Mouse (Mus musculus): ENCODE data around the gene Tubgcp6. TPM values are rescaled to one million over a fixed set of nuclear protein-coding genes. Genes with fewer than 3 reads are reported as not detected.
A peak's percentile ranks its signal among the peaks of the same experiment; 100 is the strongest.

Tubgcp6 gene
- polyA plus RNA-seq (2011; ENCODE audit: insufficient read depth, insufficient read length, low read depth, missing spikeins) = 21.1 and 26.9 TPM in 2 replicates

DNA sequence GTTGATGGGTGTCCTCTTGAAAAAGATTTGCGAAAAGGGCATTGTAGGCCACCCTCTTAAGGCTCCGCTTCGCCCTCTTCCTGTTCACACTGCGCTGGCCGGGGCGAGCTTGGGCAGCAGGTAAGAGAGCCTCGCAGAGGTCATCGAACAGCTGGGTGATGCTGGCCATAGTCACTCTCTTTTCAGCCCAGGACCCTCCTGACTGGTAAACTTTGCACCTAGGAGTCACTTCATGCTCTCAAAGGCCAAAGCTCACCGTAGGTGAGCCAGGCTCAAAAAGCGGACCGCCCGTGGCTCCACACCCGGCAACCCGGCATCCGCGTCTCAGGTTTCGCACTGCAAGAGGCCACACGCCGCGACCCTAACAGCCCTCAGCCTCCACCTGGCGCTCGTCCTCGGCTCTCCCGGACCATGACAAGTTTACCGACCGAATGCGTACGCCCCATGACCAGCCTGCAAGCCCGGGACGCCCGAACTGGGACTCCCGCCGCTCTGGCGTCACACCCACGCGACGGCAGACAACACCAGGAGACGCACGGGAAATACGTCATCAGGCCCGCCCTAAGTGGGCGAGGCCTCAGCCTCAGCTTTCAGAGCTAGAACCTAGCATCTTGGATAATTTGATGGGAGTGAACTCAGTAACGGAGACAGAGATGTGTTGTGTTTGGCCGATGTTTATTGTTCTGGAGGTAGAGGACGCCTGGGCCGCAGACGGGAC is at the start of gene Tubgcp6:
Tubgcp6 (minus strand) TSS at position 464 of the 718 bp plus-strand sequence.
- no peaks in the 10 kb centered on the region for H3K27me3 ChIP-seq (ENCODE audit: control insufficient read depth, insufficient read depth, low read length, poor library complexity, severe bottlenecking)
- H3K4me1 ChIP-seq (ENCODE audit: control insufficient read depth, insufficient read depth, low read length) = no peaks in the 10 kb centered on the region
- no peaks in the 10 kb centered on the region for H3K9me3 ChIP-seq (replicated peaks; ENCODE audit: control insufficient read depth, insufficient read depth, low read length, poor library complexity, severe bottlenecking)
- peak within 1 kb of the TSS; percentile 88 for H3K4me3 ChIP-seq (ENCODE audit: low read depth, low read length)
- TF ChIP-seq EP300 (IDR thresholded peaks at IDR 0.05; ENCODE audit: insufficient read depth, low read depth, low read length) = no peak
- no peak for TF ChIP-seq CTCF (IDR thresholded peaks at IDR 0.05; ENCODE audit: low read depth, low read length)
- TF ChIP-seq POLR2A (IDR thresholded peaks at IDR 0.05; ENCODE audit: insufficient read depth, low read length) = no peak
- peaks cover 3% of the 10 kb centered on the region; the same call in 1 of the 2 replicates for H3K36me3 ChIP-seq (ENCODE audit: control insufficient read depth, insufficient read depth, low read length, poor library complexity, severe bottlenecking)
- peak within 1 kb of the TSS; percentile 73 for H3K9ac ChIP-seq (ENCODE audit: low read depth, poor library complexity, severe bottlenecking)
- peak within 1 kb of the TSS; percentile 10; the same call in 1 of the 2 replicates for H3K27ac ChIP-seq (ENCODE audit: insufficient read depth, low read length)

DNA sequence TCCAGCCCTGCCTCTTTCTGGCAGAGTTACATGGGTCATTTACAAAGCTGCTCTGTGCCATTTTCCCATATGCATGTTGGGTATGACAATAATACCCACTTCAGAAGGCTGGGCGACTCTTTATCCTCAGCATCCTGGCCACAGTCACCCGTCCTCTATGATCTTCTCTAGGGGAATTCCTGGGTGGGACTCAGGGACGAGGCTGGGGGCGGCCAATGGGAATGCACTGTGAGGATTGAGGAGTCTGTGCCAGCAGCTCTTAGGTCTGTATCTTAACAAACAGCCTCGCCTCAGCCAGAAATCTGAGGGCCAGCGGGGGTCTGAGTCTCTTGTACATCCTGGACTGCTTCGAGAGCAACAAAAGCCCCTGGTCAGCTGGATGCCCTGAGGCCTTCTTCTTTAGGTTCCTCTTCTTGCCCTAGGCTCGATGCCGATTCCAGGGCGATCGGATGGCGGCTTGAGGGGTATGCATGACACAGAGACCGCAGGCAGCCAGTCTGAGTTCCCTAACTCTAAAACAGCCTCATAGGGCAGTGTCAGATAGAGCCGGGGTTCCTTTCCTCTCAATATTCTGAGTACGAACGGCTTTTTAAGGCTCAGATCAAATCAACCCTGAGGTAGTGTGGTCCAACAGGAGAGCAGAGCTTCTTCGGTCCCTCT is 49.5 kb upstream of the Tubgcp6 start:
- Histone ChIP-seq H3K9me3 (replicated peaks; ENCODE audit: control insufficient read depth, insufficient read depth, low read length, poor library complexity, severe bottlenecking) (no peaks in the 10 kb centered on the region), H3K9ac (ENCODE audit: low read depth, poor library complexity, severe bottlenecking) (peak overlapping the region; percentile 70), H3K36me3 (ENCODE audit: control insufficient read depth, insufficient read depth, low read length, poor library complexity, severe bottlenecking) (peaks cover under 1% of the 10 kb centered on the region; the same call in 1 of the 2 replicates), H3K27ac (ENCODE audit: insufficient read depth, low read length) (no peak overlapping the region), H3K27me3 (ENCODE audit: control insufficient read depth, insufficient read depth, low read length, poor library complexity, severe bottlenecking) (no peaks in the 10 kb centered on the region), H3K4me3 (ENCODE audit: low read depth, low read length) (peak overlapping the region; percentile 72), H3K4me1 (ENCODE audit: control insufficient read depth, insufficient read depth, low read length) (peaks cover 20% of the 10 kb centered on the region)
- TF ChIP-seq CTCF (IDR thresholded peaks at IDR 0.05; ENCODE audit: low read depth, low read length) (no peak), POLR2A (IDR thresholded peaks at IDR 0.05; ENCODE audit: insufficient read depth, low read length) (no peak), EP300 (IDR thresholded peaks at IDR 0.05; ENCODE audit: insufficient read depth, low read depth, low read length) (no peak)

DNA sequence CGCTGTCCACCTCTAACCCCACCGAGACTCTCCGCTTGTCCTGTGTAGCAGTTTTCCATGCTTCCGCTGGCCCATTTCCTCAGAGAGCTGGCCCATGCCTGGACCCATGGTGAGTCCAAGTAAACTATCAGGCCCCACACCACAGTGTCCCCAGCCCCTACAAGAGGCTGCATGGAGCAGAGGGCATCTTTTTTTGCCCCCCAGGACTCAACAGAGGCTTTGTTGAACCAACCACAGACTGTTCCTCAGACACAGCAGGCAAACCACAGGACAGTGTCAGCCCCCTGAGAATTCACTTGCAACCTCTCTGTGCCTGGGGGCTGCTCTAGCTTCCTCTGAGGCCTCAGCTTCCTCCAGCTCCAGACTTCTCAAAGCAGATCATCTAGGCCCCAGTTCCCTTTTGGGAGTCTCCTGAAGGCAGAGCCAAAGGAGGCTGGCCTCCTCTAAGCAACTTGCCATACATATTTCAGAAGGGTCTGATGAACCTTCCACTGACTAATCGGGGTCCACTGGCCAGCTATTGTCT is 48.7 kb upstream of the Tubgcp6 start:
- peaks cover 9% of the 10 kb centered on the region for H3K36me3 ChIP-seq (ENCODE audit: control insufficient read depth, insufficient read depth, low read length, poor library complexity, severe bottlenecking)
- peaks cover 16% of the 10 kb centered on the region for H3K4me1 ChIP-seq (ENCODE audit: control insufficient read depth, insufficient read depth, low read length)
- TF ChIP-seq POLR2A (IDR thresholded peaks at IDR 0.05; ENCODE audit: insufficient read depth, low read length) (no peak), EP300 (IDR thresholded peaks at IDR 0.05; ENCODE audit: insufficient read depth, low read depth, low read length) (no peak), CTCF (IDR thresholded peaks at IDR 0.05; ENCODE audit: low read depth, low read length) (no peak)
- no peak overlapping the region for H3K4me3 ChIP-seq (ENCODE audit: low read depth, low read length)
- no peak overlapping the region for H3K9ac ChIP-seq (ENCODE audit: low read depth, poor library complexity, severe bottlenecking)
- H3K27ac ChIP-seq (ENCODE audit: insufficient read depth, low read length) = no peak overlapping the region
- H3K9me3 ChIP-seq (replicated peaks; ENCODE audit: control insufficient read depth, insufficient read depth, low read length, poor library complexity, severe bottlenecking) = no peaks in the 10 kb centered on the region
- H3K27me3 ChIP-seq (ENCODE audit: control insufficient read depth, insufficient read depth, low read length, poor library complexity, severe bottlenecking) = no peaks in the 10 kb centered on the region

DNA sequence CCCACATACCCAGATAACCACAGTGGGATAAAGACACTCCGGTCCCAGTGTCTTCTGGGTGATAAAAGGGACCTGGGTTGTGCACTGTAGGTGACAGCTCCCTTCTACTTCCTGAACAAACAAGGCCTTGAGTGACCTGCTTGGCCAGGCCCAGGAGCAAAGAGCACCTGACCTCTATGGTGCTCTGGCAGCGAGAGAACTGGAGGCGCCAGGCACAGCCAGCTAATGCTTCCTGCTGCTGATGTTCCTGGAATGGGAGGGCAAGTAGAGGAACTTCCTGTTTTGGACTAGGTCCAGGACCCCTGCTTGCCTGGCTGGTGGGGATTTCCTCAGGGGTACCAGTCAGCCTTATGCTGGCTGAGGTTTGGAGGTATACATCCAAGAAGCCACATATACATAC is 47.2 kb upstream of the Tubgcp6 start:
- no peaks in the 10 kb centered on the region for H3K27me3 ChIP-seq (ENCODE audit: control insufficient read depth, insufficient read depth, low read length, poor library complexity, severe bottlenecking)
- peaks cover 22% of the 10 kb centered on the region for H3K36me3 ChIP-seq (ENCODE audit: control insufficient read depth, insufficient read depth, low read length, poor library complexity, severe bottlenecking)
- peaks cover 10% of the 10 kb centered on the region for H3K4me1 ChIP-seq (ENCODE audit: control insufficient read depth, insufficient read depth, low read length)
- no peak overlapping the region for H3K27ac ChIP-seq (ENCODE audit: insufficient read depth, low read length)
- no peaks in the 10 kb centered on the region for H3K9me3 ChIP-seq (replicated peaks; ENCODE audit: control insufficient read depth, insufficient read depth, low read length, poor library complexity, severe bottlenecking)
- H3K4me3 ChIP-seq (ENCODE audit: low read depth, low read length) = no peak overlapping the region
- no peak overlapping the region for H3K9ac ChIP-seq (ENCODE audit: low read depth, poor library complexity, severe bottlenecking)
- TF ChIP-seq POLR2A (IDR thresholded peaks at IDR 0.05; ENCODE audit: insufficient read depth, low read length) = no peak
- no peak for TF ChIP-seq EP300 (IDR thresholded peaks at IDR 0.05; ENCODE audit: insufficient read depth, low read depth, low read length)
- no peak for TF ChIP-seq CTCF (IDR thresholded peaks at IDR 0.05; ENCODE audit: low read depth, low read length)

DNA sequence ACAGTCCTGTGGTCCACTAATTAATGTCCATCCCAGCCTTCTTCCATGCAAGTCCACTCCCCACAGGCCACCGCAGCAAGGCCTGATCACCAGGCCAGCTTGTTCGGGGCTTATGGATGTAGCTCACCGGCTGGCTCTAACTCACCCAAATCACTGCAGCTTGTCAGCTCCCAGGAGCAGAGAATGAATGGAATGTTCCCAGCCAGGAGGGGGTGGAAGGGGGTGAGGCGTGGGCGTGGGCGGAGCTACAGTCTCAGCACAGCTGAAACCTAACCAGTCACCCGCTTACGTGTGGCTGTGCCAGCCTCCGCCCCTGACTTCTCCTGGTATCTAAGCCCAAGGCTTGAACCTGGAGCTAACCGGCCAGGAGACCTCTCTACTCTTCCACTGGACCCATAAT is 46.5 kb upstream of the Tubgcp6 start:
- Histone ChIP-seq H3K27me3 (ENCODE audit: control insufficient read depth, insufficient read depth, low read length, poor library complexity, severe bottlenecking) (no peaks in the 10 kb centered on the region), H3K4me3 (ENCODE audit: low read depth, low read length) (no peak overlapping the region), H3K4me1 (ENCODE audit: control insufficient read depth, insufficient read depth, low read length) (peaks cover 8% of the 10 kb centered on the region), H3K27ac (ENCODE audit: insufficient read depth, low read length) (no peak overlapping the region), H3K36me3 (ENCODE audit: control insufficient read depth, insufficient read depth, low read length, poor library complexity, severe bottlenecking) (peaks cover 26% of the 10 kb centered on the region), H3K9me3 (replicated peaks; ENCODE audit: control insufficient read depth, insufficient read depth, low read length, poor library complexity, severe bottlenecking) (no peaks in the 10 kb centered on the region), H3K9ac (ENCODE audit: low read depth, poor library complexity, severe bottlenecking) (no peak overlapping the region)
- no peak for TF ChIP-seq POLR2A (IDR thresholded peaks at IDR 0.05; ENCODE audit: insufficient read depth, low read length)
- TF ChIP-seq EP300 (IDR thresholded peaks at IDR 0.05; ENCODE audit: insufficient read depth, low read depth, low read length) = 0 out of 2 replicates have a peak, but pooled peaks have one; percentile 55

Data from ES-Bruce4 (cell line).